Mouse (Mus musculus): ENCODE data around the gene Zfp746.

Zfp746 gene

GRCm38 (mm10) chr6:48047114-48047449 lies 39.3 kb downstream of the Zfp746 start:
- DNase-seq (ENCODE audit: low spot score in 2 of 2) = no peak

- DNase-seq (ENCODE audit: low spot score in 2 of 2) = no peak
Measured at GRCm38 (mm10) chr6:48032661-48033060, 53.7 kb downstream of the Zfp746 start.

- no peak for DNase-seq (ENCODE audit: low spot score in 2 of 2)
Measured at GRCm38 (mm10) chr6:48025905-48026660, 60.3 kb downstream of the Zfp746 start.

DNA sequence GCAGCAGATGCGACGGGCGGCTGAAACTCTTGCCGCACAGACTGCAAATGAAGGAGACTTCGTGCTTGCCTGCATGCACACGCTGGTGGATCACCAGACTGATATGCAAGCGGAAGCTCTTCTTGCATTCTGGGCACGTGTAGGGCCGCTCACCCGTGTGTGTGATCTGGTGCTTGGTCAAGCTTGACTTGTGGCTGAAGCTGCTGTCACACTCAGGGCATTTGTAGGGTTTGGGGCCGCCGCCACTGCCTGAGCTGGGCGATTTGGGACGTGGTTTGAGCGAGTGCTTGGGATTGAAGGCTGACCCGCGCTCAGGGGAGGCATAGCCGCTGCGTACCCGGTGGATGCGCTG lies 61.4 kb downstream of the Zfp746 start:
- DNase-seq (ENCODE audit: low spot score in 2 of 2) = no peak

- no peak for DNase-seq (ENCODE audit: low spot score in 2 of 2)
Measured at GRCm38 (mm10) chr6:48024330-48024993, 61.9 kb downstream of the Zfp746 start.

DNA sequence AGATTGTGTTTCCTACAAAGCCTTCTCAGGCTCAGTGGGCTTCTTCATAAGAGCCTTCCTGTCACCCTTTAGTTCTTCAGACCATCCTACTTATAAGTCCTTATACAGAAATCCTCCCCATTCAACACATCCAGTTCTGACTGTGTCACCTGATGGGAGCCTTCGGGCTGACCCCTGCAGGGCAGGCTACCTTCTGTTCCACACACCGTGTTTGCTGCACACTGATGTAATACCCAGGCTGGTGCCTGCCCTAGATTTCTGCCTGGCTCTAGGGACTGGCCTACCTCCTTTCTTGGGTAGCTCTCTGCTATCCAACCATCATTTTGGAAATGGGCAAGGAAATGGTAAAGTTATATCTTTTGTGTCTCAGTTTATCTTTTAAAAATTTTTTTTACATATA lies 63.7 kb downstream of the Zfp746 start:
- DNase-seq (ENCODE audit: low spot score in 2 of 2) = no peak

- no peak for DNase-seq (ENCODE audit: low spot score in 2 of 2)
Measured at GRCm38 (mm10) chr6:48021678-48022077, 64.7 kb downstream of the Zfp746 start.

GRCm38 (mm10) chr6:48020006-48020405 lies 66.4 kb downstream of the Zfp746 start:
- DNase-seq (ENCODE audit: low spot score in 2 of 2) = no peak

DNA sequence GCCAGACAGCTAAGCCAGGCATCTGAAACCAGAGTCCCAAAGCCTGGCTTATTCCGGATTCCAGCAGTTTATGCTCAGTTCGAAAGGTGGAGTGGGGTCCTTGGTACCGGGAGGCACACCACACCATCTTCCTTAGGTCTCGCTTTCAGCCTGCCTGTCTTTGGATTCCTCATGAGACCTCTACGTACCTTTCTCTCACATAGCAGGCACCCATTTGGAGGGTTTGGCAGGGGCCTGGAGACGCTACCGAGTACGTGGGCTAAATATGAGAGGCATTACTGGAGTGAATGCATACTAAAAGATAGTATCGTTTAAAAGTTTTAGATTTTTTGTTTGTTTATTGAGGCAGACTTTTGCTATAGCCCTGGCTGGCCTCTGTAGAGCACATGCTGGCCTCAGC lies 69.6 kb downstream of the Zfp746 start:
- no peak for DNase-seq (ENCODE audit: low spot score in 2 of 2)

- DNase-seq (ENCODE audit: low spot score in 2 of 2) = peak; percentile 12 to 18
Measured at GRCm38 (mm10) chr6:48016090-48016521, 70.3 kb downstream of the Zfp746 start.
